Mouse (Mus musculus): ENCODE measurements around the gene Pfkl. TPM values are rescaled to one million over a fixed set of nuclear protein-coding genes. Genes with fewer than 3 reads are reported as not detected.

The Pfkl gene
- 2.0 TPM for polyA plus RNA-seq (2014; fragmentation: Illumina TruSeq; extraction: RNeasy Lipid Tissue Mini Kit (QIAGEN cat#74804); ENCODE audit: low read depth, low replicate concordance)

GRCm38 (mm10) chr10:78009945-78010293 lies at the start of gene Pfkl:
Gene Pfkl (minus strand): TSS chr10:78010083.

GRCm38 (mm10) chr10:78043406-78043836 lies 33.5 kb upstream of the Pfkl start, which contains the start of gene Aire:
Gene Aire (minus strand): TSS chr10:78043610.

GRCm38 (mm10) chr10:78041647-78042046 lies 31.8 kb upstream of the Pfkl start, which contains the start of gene Dnmt3l:
Gene Dnmt3l (plus strand): TSS chr10:78041947.

GRCm38 (mm10) chr10:77978351-77979350 lies 31.2 kb downstream of the Pfkl start, which contains the start of gene 1810043G02Rik:
Gene 1810043G02Rik (plus strand): TSS chr10:77978524.

GRCm38 (mm10) chr10:77970481-77970880 lies 39.4 kb downstream of the Pfkl start, which contains the start of gene Trpm2:
Gene Trpm2 (minus strand): TSS chr10:77970563.

Other genes starting within 250 kb of the Pfkl start
- not detected for gene Gm3238, start 238.8 kb downstream of the Pfkl start, polyA plus RNA-seq (2014; fragmentation: Illumina TruSeq; extraction: RNeasy Lipid Tissue Mini Kit (QIAGEN cat#74804); ENCODE audit: low read depth, low replicate concordance)
- not detected for gene Gm7138, start 233.1 kb downstream of the Pfkl start, polyA plus RNA-seq (2014; fragmentation: Illumina TruSeq; extraction: RNeasy Lipid Tissue Mini Kit (QIAGEN cat#74804); ENCODE audit: low read depth, low replicate concordance)
- gene Gm3250, start 227.5 kb downstream of the Pfkl start, polyA plus RNA-seq (2014; fragmentation: Illumina TruSeq; extraction: RNeasy Lipid Tissue Mini Kit (QIAGEN cat#74804); ENCODE audit: low read depth, low replicate concordance), result not detected
- not detected for gene Gm7137, start 221.9 kb downstream of the Pfkl start, polyA plus RNA-seq (2014; fragmentation: Illumina TruSeq; extraction: RNeasy Lipid Tissue Mini Kit (QIAGEN cat#74804); ENCODE audit: low read depth, low replicate concordance)
- gene Gm9639, start 215.0 kb downstream of the Pfkl start, polyA plus RNA-seq (2014; fragmentation: Illumina TruSeq; extraction: RNeasy Lipid Tissue Mini Kit (QIAGEN cat#74804); ENCODE audit: low read depth, low replicate concordance), result not detected
- gene Gm19668, start 210.9 kb downstream of the Pfkl start, polyA plus RNA-seq (2014; fragmentation: Illumina TruSeq; extraction: RNeasy Lipid Tissue Mini Kit (QIAGEN cat#74804); ENCODE audit: low read depth, low replicate concordance), result not detected
- gene Gm9507, start 198.2 kb downstream of the Pfkl start, polyA plus RNA-seq (2014; fragmentation: Illumina TruSeq; extraction: RNeasy Lipid Tissue Mini Kit (QIAGEN cat#74804); ENCODE audit: low read depth, low replicate concordance), result not detected
- not detected for gene Gm2696, start 195.4 kb downstream of the Pfkl start, polyA plus RNA-seq (2014; fragmentation: Illumina TruSeq; extraction: RNeasy Lipid Tissue Mini Kit (QIAGEN cat#74804); ENCODE audit: low read depth, low replicate concordance)
- not detected for gene Krtap10-4, start 183.0 kb downstream of the Pfkl start, polyA plus RNA-seq (2014; fragmentation: Illumina TruSeq; extraction: RNeasy Lipid Tissue Mini Kit (QIAGEN cat#74804); ENCODE audit: low read depth, low replicate concordance)
- gene Krtap10-10, start 174.1 kb downstream of the Pfkl start, polyA plus RNA-seq (2014; fragmentation: Illumina TruSeq; extraction: RNeasy Lipid Tissue Mini Kit (QIAGEN cat#74804); ENCODE audit: low read depth, low replicate concordance), result not detected
- gene Gm36176, start 163.3 kb downstream of the Pfkl start, polyA plus RNA-seq (2014; fragmentation: Illumina TruSeq; extraction: RNeasy Lipid Tissue Mini Kit (QIAGEN cat#74804); ENCODE audit: low read depth, low replicate concordance), result not detected
- gene Gm10318, start 157.2 kb downstream of the Pfkl start, polyA plus RNA-seq (2014; fragmentation: Illumina TruSeq; extraction: RNeasy Lipid Tissue Mini Kit (QIAGEN cat#74804); ENCODE audit: low read depth, low replicate concordance), result not detected
- gene Gm3285, start 148.1 kb downstream of the Pfkl start, polyA plus RNA-seq (2014; fragmentation: Illumina TruSeq; extraction: RNeasy Lipid Tissue Mini Kit (QIAGEN cat#74804); ENCODE audit: low read depth, low replicate concordance), result not detected
- gene Lrrc3, start 107.5 kb downstream of the Pfkl start, polyA plus RNA-seq (2014; fragmentation: Illumina TruSeq; extraction: RNeasy Lipid Tissue Mini Kit (QIAGEN cat#74804); ENCODE audit: low read depth, low replicate concordance), result 1.7 TPM
- not detected for gene Trpm2, start 39.5 kb downstream of the Pfkl start, polyA plus RNA-seq (2014; fragmentation: Illumina TruSeq; extraction: RNeasy Lipid Tissue Mini Kit (QIAGEN cat#74804); ENCODE audit: low read depth, low replicate concordance)
- 1.6 TPM for gene 1810043G02Rik, start 31.6 kb downstream of the Pfkl start, polyA plus RNA-seq (2014; fragmentation: Illumina TruSeq; extraction: RNeasy Lipid Tissue Mini Kit (QIAGEN cat#74804); ENCODE audit: low read depth, low replicate concordance)
- gene Dnmt3l, start 31.9 kb upstream of the Pfkl start, polyA plus RNA-seq (2014; fragmentation: Illumina TruSeq; extraction: RNeasy Lipid Tissue Mini Kit (QIAGEN cat#74804); ENCODE audit: low read depth, low replicate concordance), result 39.4 TPM
- not detected for gene Aire, start 33.5 kb upstream of the Pfkl start, polyA plus RNA-seq (2014; fragmentation: Illumina TruSeq; extraction: RNeasy Lipid Tissue Mini Kit (QIAGEN cat#74804); ENCODE audit: low read depth, low replicate concordance)
- gene Icosl, start 59.2 kb upstream of the Pfkl start, polyA plus RNA-seq (2014; fragmentation: Illumina TruSeq; extraction: RNeasy Lipid Tissue Mini Kit (QIAGEN cat#74804); ENCODE audit: low read depth, low replicate concordance), result 9.6 TPM
- gene D10Jhu81e, start 159.7 kb upstream of the Pfkl start, polyA plus RNA-seq (2014; fragmentation: Illumina TruSeq; extraction: RNeasy Lipid Tissue Mini Kit (QIAGEN cat#74804); ENCODE audit: low read depth, low replicate concordance), result 53.9 TPM
- 5.3 TPM for gene Pwp2, start 175.1 kb upstream of the Pfkl start, polyA plus RNA-seq (2014; fragmentation: Illumina TruSeq; extraction: RNeasy Lipid Tissue Mini Kit (QIAGEN cat#74804); ENCODE audit: low read depth, low replicate concordance)
- 17.6 TPM for gene Trappc10, start 234.6 kb upstream of the Pfkl start, polyA plus RNA-seq (2014; fragmentation: Illumina TruSeq; extraction: RNeasy Lipid Tissue Mini Kit (QIAGEN cat#74804); ENCODE audit: low read depth, low replicate concordance)

All from adrenal gland, adult 10 weeks (tissue).